Mouse (Mus musculus) heart, embryonic 16.5 days (tissue): ENCODE measurements at regions not wholly inside any gene's neighbourhood (a gene's known extent, or its start where the extent isn't known, plus 50 kb on each side); places are given as distances from the start of the nearest gene placed in this dataset.
"Not testable (repeated sequence)": the region's sequence is repeated elsewhere in the genome, so short reads cannot be mapped to it uniquely, and the experiment has no call there.

Experiments used
- ATAC-seq: fragments of 200-750 bp; cut with Nextera tagmentation; replicated peaks from 2 replicates; pipeline ENCODE4 v1.8.0; 2017; ENCODE audit warnings: moderate number of reproducible peaks; ENCODE audit not compliant: insufficient read depth, low FRiP score; ENCODE audit errors: extremely low read depth
- H3K27ac ChIP-seq: fragments of 300-500 bp; sonication (generic); 2 replicates; pipeline ENCODE4 v1.5.1; 2014; ENCODE audit warnings: mild to moderate bottlenecking, low read length, control low read depth, moderate library complexity
- H3K27me3 ChIP-seq: fragments of 300-500 bp; sonication (generic); 2 replicates; pipeline ENCODE4 v1.6.1; 2014; ENCODE audit warnings: low read length, mixed read lengths; ENCODE audit not compliant: control insufficient read depth, insufficient read depth
- H3K36me3 ChIP-seq: fragments of 300-500 bp; sonication (generic); 2 replicates; pipeline ENCODE4 v1.6.1; 2014; ENCODE audit not compliant: control insufficient read depth, insufficient read depth
- H3K4me1 ChIP-seq: fragments of 300-500 bp; sonication (generic); 2 replicates; pipeline ENCODE4 v1.6.1; 2014; ENCODE audit warnings: low read length, mixed read lengths; ENCODE audit not compliant: control insufficient read depth, insufficient read depth
- H3K4me2 ChIP-seq: fragments of 300-500 bp; sonication (generic); 2 replicates; pipeline ENCODE4 v1.6.1; 2014; ENCODE audit warnings: low read depth, mild to moderate bottlenecking, control low read depth, low read length
- H3K4me3 ChIP-seq: fragments of 300-500 bp; sonication (generic); 2 replicates; pipeline ENCODE4 v1.5.1; 2014; ENCODE audit warnings: mild to moderate bottlenecking, control low read depth, low read length
- H3K9ac ChIP-seq: fragments of 300-500 bp; sonication (generic); 2 replicates; pipeline ENCODE4 v1.6.1; 2014; ENCODE audit warnings: low read length, control low read depth
- H3K9me3 ChIP-seq: fragments of 300-500 bp; sonication (generic); replicated peaks from 2 replicates; pipeline ENCODE4 v1.6.1; 2016; ENCODE audit warnings: low read length; ENCODE audit not compliant: control insufficient read depth
- WGBS: fragments of 180-500 bp; shearing (Covaris S2); extraction: QIAGEN DNeasy Blood & Tissue Kit; methylation state at CpG from one replicate; pipeline ENCODE4 v1.1.7; 2014; 5-methylcytosine and 5-hydroxymethylcytosine counted together

GRCm38 (mm10) chr4:146263038-146263685 is 106.5 kb downstream of the Zfp600 start:
- H3K9me3 ChIP-seq, H3K27ac ChIP-seq, H3K36me3 ChIP-seq, H3K4me1 ChIP-seq, H3K27me3 ChIP-seq: not testable (repeated sequence)
- ATAC-seq = peak; percentile 87
- H3K9ac ChIP-seq = peak overlapping the region; percentile 62
- peak overlapping the region; percentile 58 for H3K4me2 ChIP-seq
- peak overlapping the region; percentile 48 for H3K4me3 ChIP-seq
- WGBS = 8% methylated on average over 34 of the region's 51 CpGs

DNA sequence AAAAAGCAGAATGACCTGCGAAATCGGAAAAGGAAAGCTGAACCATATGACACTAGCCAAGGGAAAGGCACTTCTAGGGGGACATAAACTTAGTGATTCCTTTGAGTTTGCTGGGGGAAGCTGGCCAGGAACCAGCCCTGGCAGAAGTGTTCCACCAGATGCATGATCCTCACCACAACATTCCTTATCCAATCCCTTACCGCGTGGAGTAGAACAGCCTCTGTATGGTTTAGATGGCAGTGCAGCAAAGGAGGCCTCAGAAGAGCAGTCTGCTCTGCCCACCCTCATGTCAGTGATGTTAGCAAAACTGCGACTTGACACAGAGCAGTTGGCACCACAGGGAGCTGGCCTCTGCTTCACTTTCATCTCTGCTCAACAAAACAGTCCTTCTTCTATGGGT is 107.2 kb downstream of the Zfp600 start:
- 47% methylated on average over 2 of the region's 5 CpGs for WGBS
- H3K36me3 ChIP-seq, ATAC-seq, H3K4me1 ChIP-seq, H3K27ac ChIP-seq, H3K27me3 ChIP-seq, H3K9ac ChIP-seq, H3K9me3 ChIP-seq: not testable (repeated sequence)
- Histone ChIP-seq H3K4me2 (peak overlapping the region; percentile 58; the same call in 1 of the 2 replicates), H3K4me3 (peak overlapping the region; percentile 48; the same call in 1 of the 2 replicates)

DNA sequence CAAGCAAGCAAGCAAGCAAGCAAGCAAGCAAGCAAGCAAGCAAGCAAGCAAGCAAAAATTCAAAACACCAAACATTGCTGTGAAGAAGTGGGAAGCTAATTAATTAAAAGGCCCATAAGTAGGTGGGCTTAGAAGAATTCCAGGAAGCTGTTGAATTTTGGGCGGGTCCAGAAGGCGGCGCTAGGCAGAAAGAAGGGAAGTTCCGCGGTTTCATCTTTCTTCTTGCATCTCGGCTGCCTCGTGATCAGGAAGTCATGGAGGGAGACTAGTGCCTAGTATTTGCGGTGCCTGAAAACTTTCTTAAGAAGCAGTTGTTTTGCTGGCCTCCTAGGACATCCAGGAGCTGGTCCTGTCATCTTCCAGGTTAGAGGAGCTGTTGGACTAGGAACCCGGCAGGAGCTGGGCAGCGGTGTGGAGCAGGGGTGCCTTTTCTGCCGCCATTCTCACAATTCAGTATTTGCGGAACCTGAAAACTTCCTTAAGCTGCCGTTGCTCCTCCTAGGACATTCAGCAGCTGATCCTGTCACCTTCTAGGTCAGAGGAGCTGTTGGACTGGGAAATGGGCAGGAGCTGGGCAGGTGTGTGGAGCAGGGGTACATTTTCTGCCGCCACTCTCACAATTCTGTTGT is 113.6 kb downstream of the Zfp600 start:
- H3K36me3 ChIP-seq, H3K27ac ChIP-seq, H3K4me3 ChIP-seq, H3K4me1 ChIP-seq, H3K4me2 ChIP-seq, H3K9me3 ChIP-seq, H3K9ac ChIP-seq, ATAC-seq, H3K27me3 ChIP-seq: not testable (repeated sequence)
- no CpG with 5 or more reads among the region's 14 CpGs for WGBS
